Mouse (Mus musculus) spleen, adult 2 months (tissue): ENCODE measurements around the gene Kiz.

Experiments
- CTCF ChIP-seq: fragments of 200-500 bp; IDR thresholded peaks from 2 replicates; pipeline ENCODE4 v1.5.1; 2011; ENCODE audit warnings: mild to moderate bottlenecking, inconsistent platforms; ENCODE audit not compliant: insufficient read depth, insufficient read length, insufficient replicate concordance; ENCODE audit errors: extremely low read depth
- POLR2A ChIP-seq: fragments of 200-500 bp; IDR thresholded peaks from 2 replicates; pipeline ENCODE4 v1.6.1; 2011; ENCODE audit warnings: low read depth, low read length, inconsistent platforms

DNA sequence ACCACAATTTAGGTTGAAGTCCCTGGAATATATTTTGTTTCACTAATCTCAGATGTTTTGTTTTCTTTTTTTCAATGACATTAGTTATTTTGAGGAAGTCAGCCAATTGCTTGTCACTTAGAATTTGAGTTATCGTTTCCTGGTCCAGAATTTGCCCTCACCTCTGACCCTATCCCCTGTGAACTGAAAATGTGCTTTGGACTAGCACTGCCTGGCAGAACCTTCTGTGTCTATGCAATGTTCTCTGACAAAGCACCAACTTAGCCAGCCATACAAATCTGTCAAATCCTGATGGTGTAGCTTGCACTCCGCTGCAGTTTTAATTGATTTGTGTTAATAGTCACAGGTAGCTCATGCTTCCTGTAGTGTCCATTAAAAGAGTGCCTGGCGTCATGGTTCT, 10.1 kb downstream of the Kiz start:
- TF ChIP-seq POLR2A, result no peak
- TF ChIP-seq CTCF, result no peak
